Mouse (Mus musculus) cerebellum, postnatal 14 days (tissue): Measurements from ENCODE around the gene Rnf26.
A peak's percentile ranks its signal among the peaks of the same experiment; 100 is the strongest.
"Not testable (repeated sequence)": the region's sequence is repeated elsewhere in the genome, so short reads cannot be mapped to it uniquely, and the experiment has no call there.

Source experiments
- DNase-seq, 2 experiments: peaks; one replicate each; pipeline ENCODE4 v3.0.0; 2021; ENCODE audit warnings: mixed read lengths in 2 of 2

Gene Rnf26

GRCm38 (mm10) chr9:44125026-44125425 is 11.7 kb upstream of the Rnf26 start:
- DNase-seq: no peak

- DNase-seq: no peak
Observed at GRCm38 (mm10) chr9:44124317-44124716, 11.0 kb upstream of the Rnf26 start.

GRCm38 (mm10) chr9:44119948-44120465 is 6.7 kb upstream of the Rnf26 start:
- no peak for DNase-seq

- DNase-seq: peak in 1 of 2 experiments; percentile 72
Observed at GRCm38 (mm10) chr9:44119011-44119410, 5.7 kb upstream of the Rnf26 start.

- no peak for DNase-seq
Observed at GRCm38 (mm10) chr9:44116182-44116581, 2.9 kb upstream of the Rnf26 start.

GRCm38 (mm10) chr9:44115599-44115998 is 2.3 kb upstream of the Rnf26 start:
- DNase-seq: no peak

- DNase-seq: no peak
Observed at GRCm38 (mm10) chr9:44114453-44114852, 1.1 kb upstream of the Rnf26 start.

- DNase-seq: not testable (repeated sequence)
Observed at GRCm38 (mm10) chr9:44111909-44112308, 1.4 kb downstream of the Rnf26 start.

- DNase-seq: peak; percentile 90 to 92
Observed at GRCm38 (mm10) chr9:44109360-44110095, 3.8 kb downstream of the Rnf26 start.

- DNase-seq: peak; percentile 28 to 36
Observed at GRCm38 (mm10) chr9:44108269-44109055, 4.9 kb downstream of the Rnf26 start.

- peak; percentile 69 to 85 for DNase-seq
Observed at GRCm38 (mm10) chr9:44107557-44108179, 5.6 kb downstream of the Rnf26 start.

- DNase-seq: peak; percentile 57 to 76
Observed at GRCm38 (mm10) chr9:44107110-44107509, 6.2 kb downstream of the Rnf26 start, which contains the start of gene C1qtnf5. TSS of gene C1qtnf5 (plus strand) at chr9:44107245.

GRCm38 (mm10) chr9:44106596-44106995 is 6.7 kb downstream of the Rnf26 start:
- peak; percentile 72 to 73 for DNase-seq

- DNase-seq: peak in 1 of 2 experiments; percentile 36
Observed at GRCm38 (mm10) chr9:44106182-44106581, 7.1 kb downstream of the Rnf26 start.

- DNase-seq: no peak
Observed at GRCm38 (mm10) chr9:44105781-44106180, 7.5 kb downstream of the Rnf26 start.

- DNase-seq: no peak
Observed at GRCm38 (mm10) chr9:44104881-44105280, 8.4 kb downstream of the Rnf26 start.

GRCm38 (mm10) chr9:44101490-44101889 is 11.8 kb downstream of the Rnf26 start, which contains the start of gene Mfrp:
TSS of gene Mfrp (plus strand) at chr9:44101729.
- no peak for DNase-seq

- DNase-seq: no peak
Observed at GRCm38 (mm10) chr9:44096536-44096935, 16.8 kb downstream of the Rnf26 start.

GRCm38 (mm10) chr9:44095781-44096180 is 17.5 kb downstream of the Rnf26 start:
- DNase-seq: no peak

- DNase-seq: no peak
Observed at GRCm38 (mm10) chr9:44094737-44095136, 18.6 kb downstream of the Rnf26 start.

- DNase-seq: peak; percentile 84 to 89
Observed at GRCm38 (mm10) chr9:44093612-44094503, 19.5 kb downstream of the Rnf26 start.
